Mouse (Mus musculus): ENCODE data around the gene Gm45808.
A peak's percentile ranks its signal among the peaks of the same experiment; 100 is the strongest.
"Not testable (repeated sequence)": the region's sequence is repeated elsewhere in the genome, so short reads cannot be mapped to it uniquely, and the experiment has no call there.

Gene Gm45808

GRCm38 (mm10) chr7:45486761-45487415 is at the start of gene Gm45808:
Gene Gm45808, minus strand, starts transcription at chr7:45486811.
- DNase-seq (ENCODE audit: inconsistent ontology term) = no peak

- DNase-seq (ENCODE audit: inconsistent ontology term) = no peak
Measured at GRCm38 (mm10) chr7:45535676-45536075, 49.1 kb upstream of the Gm45808 start.

GRCm38 (mm10) chr7:45530643-45531042 is 44.0 kb upstream of the Gm45808 start:
- DNase-seq (ENCODE audit: inconsistent ontology term) = peak; percentile 59

GRCm38 (mm10) chr7:45529461-45529860 is 42.9 kb upstream of the Gm45808 start:
- DNase-seq (ENCODE audit: inconsistent ontology term) = peak; percentile 72

- DNase-seq (ENCODE audit: inconsistent ontology term) = not testable (repeated sequence)
Measured at GRCm38 (mm10) chr7:45527169-45527568, 40.6 kb upstream of the Gm45808 start.

- DNase-seq (ENCODE audit: inconsistent ontology term) = peak; percentile 42
Measured at GRCm38 (mm10) chr7:45526474-45527120, 40.0 kb upstream of the Gm45808 start.

- peak; percentile 97 for DNase-seq (ENCODE audit: inconsistent ontology term)
Measured at GRCm38 (mm10) chr7:45525809-45526473, 39.3 kb upstream of the Gm45808 start, which contains the start of the genes Ppp1r15a and Plekha4. Gene Ppp1r15a, minus strand, starts transcription at chr7:45526268. Gene Plekha4, plus strand, starts transcription at chr7:45526330.

- DNase-seq (ENCODE audit: inconsistent ontology term) = peak; percentile 76
Measured at GRCm38 (mm10) chr7:45524841-45525621, 38.4 kb upstream of the Gm45808 start.

GRCm38 (mm10) chr7:45523678-45524170 is 37.1 kb upstream of the Gm45808 start:
- no peak for DNase-seq (ENCODE audit: inconsistent ontology term)

GRCm38 (mm10) chr7:45522957-45523676 is 36.5 kb upstream of the Gm45808 start:
- DNase-seq (ENCODE audit: inconsistent ontology term) = peak; percentile 14

GRCm38 (mm10) chr7:45522194-45522752 is 35.7 kb upstream of the Gm45808 start:
- no peak for DNase-seq (ENCODE audit: inconsistent ontology term)

- DNase-seq (ENCODE audit: inconsistent ontology term) = peak; percentile 91
Measured at GRCm38 (mm10) chr7:45521728-45522184, 35.1 kb upstream of the Gm45808 start.

GRCm38 (mm10) chr7:45520605-45521004 is 34.0 kb upstream of the Gm45808 start:
- no peak for DNase-seq (ENCODE audit: inconsistent ontology term)

GRCm38 (mm10) chr7:45519345-45520120 is 32.9 kb upstream of the Gm45808 start:
- no peak for DNase-seq (ENCODE audit: inconsistent ontology term)

- DNase-seq (ENCODE audit: inconsistent ontology term) = no peak
Measured at GRCm38 (mm10) chr7:45518618-45519017, 32.0 kb upstream of the Gm45808 start.

- DNase-seq (ENCODE audit: inconsistent ontology term) = not testable (repeated sequence)
Measured at GRCm38 (mm10) chr7:45516846-45517245, 30.2 kb upstream of the Gm45808 start.

GRCm38 (mm10) chr7:45515436-45515835 is 28.8 kb upstream of the Gm45808 start:
- no peak for DNase-seq (ENCODE audit: inconsistent ontology term)

GRCm38 (mm10) chr7:45514411-45514810 is 27.8 kb upstream of the Gm45808 start:
- DNase-seq (ENCODE audit: inconsistent ontology term) = no peak

GRCm38 (mm10) chr7:45509912-45510787 is 23.5 kb upstream of the Gm45808 start, which contains the start of gene Nucb1:
Gene Nucb1, minus strand, starts transcription at chr7:45510406.
- DNase-seq (ENCODE audit: inconsistent ontology term) = peak; percentile 94
